Mouse (Mus musculus): ENCODE measurements around the gene Ctcf. TPM values are rescaled to one million over a fixed set of nuclear protein-coding genes. Genes with fewer than 3 reads are reported as not detected.

The Ctcf gene
- total RNA-seq, 4 experiments from 2014 or later = 65.3 to 80.8 (median 68.8) TPM

DNA sequence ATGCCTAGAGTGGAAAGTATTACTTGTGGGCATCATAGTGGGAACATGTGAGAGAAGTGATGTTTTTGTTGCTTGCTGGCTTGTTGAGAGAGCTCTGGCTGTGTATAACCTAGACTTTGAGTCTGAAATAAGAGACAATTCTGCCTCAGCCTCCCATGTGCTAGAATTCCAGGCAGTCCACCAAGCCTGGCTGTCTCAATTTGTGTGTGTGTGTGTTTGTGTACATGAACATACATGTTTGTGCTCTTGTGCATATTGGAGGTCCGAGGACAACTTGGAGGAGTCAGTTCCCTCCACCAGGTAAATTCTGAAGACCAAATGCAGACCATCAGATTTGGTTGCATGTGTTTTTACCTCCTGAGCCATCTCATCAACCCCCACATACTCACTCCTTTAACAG, 8.8 kb downstream of the Ctcf start:
- no peak for DNase-seq (ENCODE audit: low spot score in 2 of 2)

DNA sequence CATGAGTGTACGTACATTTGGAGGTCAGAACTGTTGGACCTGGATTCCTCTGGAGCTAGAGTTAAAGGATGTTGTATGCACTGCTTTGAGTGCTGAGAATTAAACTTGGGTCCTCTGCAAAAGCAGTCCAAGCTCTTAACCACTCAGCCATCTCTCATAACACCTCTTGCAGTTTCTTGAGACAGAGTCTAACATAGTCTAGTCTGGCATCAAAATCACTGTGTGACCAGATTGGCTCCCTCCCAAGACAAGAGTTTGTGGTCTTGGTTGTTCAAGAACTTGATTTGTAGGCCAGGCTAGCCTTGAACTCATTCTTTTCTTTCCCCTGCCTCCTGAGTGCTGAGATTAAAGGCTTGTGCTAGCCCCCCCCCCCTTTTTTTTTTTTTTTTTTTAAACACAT, 12.6 kb downstream of the Ctcf start:
- no peak for DNase-seq (ENCODE audit: low spot score in 2 of 2)

- no peak for DNase-seq (ENCODE audit: low spot score in 2 of 2)
Observed at GRCm38 (mm10) chr8:105657641-105658040, 21.3 kb downstream of the Ctcf start.

DNA sequence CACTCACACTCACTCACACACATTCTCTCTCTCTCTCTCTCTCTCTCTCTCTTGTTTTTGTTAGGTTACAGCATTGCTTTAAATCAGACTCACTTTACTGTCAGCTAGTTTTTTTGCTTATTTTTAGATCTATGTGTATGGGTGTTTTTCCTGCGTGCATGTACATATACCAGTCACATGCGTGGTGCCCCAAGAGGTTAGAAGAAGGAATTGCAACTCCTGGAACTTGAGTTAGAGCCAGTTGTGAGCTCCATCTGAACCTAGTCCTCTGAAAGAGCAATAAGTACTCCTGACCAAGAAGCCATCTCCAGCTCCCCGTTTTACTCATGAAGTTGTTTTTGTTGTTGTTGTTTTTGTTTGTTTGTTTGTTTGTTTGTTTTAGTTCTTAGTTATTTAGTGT, 24.8 kb downstream of the Ctcf start:
- no peak for DNase-seq (ENCODE audit: low spot score in 2 of 2)

DNA sequence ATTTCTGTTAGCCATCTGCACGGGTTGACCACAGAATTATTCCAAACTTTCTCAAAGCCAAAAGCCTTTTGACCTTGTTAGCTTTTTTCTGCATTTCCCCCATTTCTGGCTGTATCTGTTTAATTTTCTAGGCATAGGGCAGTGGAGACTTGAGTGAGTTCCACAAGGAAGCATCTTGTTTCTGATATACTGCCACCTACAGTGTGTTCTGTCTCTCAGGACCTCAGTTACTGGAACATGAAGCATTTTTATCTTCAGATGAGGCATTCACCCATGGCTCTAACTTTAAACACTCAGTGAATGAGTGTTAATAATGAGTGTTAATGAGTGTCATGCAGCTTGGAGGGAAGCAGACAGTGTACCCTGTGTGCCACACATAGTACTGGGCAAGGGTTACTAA, 41.5 kb downstream of the Ctcf start:
- DNase-seq (ENCODE audit: low spot score in 2 of 2) = no peak

DNA sequence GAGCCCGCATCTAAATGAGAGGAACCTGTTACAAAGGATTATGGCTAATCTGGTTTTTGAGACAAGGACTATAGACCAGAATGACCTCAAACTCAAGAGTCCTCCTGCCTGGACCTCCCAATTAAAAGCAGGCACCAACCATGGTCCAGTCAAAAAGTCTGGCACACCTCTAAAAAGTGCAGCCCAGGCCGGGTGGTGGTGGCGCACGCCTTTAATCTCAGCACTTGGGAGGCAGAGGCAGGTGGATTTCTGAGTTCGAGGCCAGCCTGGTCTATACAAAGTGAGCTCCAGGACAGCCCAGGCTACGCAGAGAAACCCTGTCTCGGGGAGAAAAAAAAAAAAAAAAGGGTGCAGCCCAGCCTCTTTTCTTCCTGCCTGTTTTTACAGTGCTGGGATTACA, 49.0 kb downstream of the Ctcf start:
- DNase-seq (ENCODE audit: low spot score in 2 of 2) = no peak

DNA sequence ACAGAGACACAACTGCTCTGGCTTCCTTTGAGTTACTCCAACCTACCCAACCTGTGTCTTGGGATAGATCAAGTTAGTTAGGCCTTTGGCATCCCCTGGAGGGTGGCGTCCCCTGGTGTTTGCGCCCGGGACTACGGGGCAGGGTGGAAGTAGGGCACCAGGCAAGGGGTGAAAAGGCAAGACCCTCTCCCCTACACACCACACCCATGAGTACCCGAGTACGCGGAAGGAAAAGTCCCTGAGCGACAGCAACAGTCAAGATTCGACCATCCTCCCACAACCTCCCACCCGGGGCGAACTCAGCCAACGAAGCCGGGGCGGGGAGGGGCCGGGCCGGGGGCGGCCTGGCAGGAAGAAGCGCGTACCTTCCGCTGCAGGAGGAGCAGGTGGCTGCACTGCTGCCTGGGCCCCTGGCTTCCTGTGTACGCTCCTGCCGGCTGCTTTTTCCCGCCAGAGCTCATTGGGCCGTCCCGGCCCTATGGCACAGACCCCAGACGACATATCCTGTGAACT, 49.5 kb downstream of the Ctcf start, which contains the start of gene Carmil2:
Carmil2 (plus strand) TSS at position 479 of the 513 bp plus-strand sequence.
- peak in 1 of 2 experiments; percentile 8 for DNase-seq (ENCODE audit: low spot score in 2 of 2)

GRCm38 (mm10) chr8:105686551-105686950, 50.2 kb downstream of the Ctcf start:
- DNase-seq (ENCODE audit: low spot score in 2 of 2) = no peak

GRCm38 (mm10) chr8:105687512-105687911, 51.1 kb downstream of the Ctcf start:
- DNase-seq (ENCODE audit: low spot score in 2 of 2) = no peak

DNA sequence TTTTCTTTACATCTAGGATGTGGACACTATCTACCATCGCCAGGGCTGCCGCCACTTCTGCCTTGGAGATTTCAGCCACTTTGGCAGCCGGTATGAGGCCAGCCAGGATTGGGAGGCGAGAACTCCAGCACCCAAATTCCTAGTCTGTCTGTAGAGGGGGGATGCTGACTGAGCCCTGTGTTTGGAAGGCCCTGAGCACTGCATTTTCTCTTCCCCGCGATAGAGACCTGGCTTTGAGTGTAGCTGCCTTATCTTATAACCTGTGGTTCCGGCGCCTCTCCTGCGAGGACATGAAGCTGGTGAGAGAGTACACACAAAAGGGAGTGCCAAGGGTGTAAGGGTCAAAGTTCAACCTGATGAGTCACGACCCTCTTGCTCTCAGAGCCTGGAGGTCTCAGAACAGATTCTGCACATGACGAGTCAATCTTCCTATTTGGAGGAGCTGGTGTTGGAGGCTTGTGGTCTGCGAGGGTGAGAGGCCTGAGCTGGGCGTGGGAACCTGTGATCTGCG, 51.9 kb downstream of the Ctcf start:
- no peak for DNase-seq (ENCODE audit: low spot score in 2 of 2)

DNA sequence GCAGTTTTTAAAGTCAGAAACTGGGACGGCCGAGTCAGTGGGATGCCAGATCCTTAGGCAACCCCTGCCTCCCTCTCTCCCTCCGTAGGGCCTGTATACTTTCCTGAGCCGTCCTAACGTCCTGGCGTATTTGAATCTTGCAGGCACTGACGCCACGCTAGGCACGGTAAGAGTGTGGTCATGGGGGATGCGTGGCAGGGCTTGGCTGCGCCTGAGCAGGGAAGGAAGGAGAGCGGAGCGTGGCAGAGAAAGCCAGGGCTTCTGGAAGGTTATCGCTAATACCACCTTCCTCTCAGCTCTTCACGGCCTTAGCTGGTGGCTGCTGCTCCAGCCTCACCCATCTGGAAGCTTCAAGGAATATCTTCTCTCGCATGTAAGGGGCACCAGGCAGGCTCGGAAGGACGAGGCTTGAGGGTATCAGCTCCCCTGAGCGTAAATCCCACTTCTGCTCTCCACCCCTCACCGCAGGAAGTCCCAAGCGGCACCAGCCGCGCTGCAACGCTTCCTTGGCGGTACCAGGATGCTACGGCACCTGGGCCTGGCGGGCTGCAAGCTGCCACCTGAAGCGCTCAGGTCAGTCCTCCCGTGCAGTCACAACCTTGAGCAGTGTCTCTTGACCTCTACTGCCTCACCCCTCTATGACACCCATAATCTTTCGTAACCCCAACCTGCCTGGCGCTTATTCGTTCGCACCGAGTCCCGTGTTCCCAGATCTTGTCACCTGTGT, 53.1 kb downstream of the Ctcf start:
- DNase-seq (ENCODE audit: low spot score in 2 of 2) = no peak

- no peak for DNase-seq (ENCODE audit: low spot score in 2 of 2)
Observed at GRCm38 (mm10) chr8:105689983-105690360, 53.6 kb downstream of the Ctcf start.

GRCm38 (mm10) chr8:105690978-105691377, 54.6 kb downstream of the Ctcf start:
- DNase-seq (ENCODE audit: low spot score in 2 of 2) = no peak

DNA sequence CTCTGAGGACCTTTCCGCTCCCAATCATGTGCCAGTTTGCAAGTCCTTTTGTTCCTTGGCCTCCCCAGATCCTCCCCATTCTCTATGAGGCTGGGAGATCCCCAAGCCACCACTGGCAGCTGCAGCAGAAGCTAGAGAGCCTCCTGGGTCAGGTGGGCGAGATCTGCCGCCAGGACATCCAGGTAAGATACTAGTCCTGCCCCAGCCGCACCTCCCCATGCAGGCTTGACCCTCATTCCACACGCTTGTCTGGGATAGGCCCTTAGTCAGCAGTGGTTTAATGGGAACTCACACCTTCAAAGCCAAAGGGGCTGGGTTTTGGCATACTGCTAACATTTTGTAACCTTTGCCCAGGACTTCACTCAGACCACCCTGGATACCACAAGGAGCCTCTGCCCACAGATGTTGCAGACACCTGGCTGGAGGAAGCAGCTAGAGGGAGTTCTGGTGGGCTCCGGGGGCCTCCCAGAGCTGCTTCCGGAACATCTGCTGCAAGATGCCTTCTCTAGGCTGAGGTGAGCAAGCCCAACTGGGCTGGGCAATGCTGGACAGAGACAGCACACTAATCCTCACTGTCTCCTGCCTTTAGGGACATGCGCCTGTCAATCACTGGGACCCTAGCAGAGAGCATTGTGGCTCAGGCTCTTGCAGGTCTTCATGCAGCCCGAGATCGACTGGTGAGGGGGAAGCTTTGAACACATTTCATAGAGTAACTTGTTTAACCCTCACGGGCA, 56.2 kb downstream of the Ctcf start:
- DNase-seq (ENCODE audit: low spot score in 2 of 2) = no peak

DNA sequence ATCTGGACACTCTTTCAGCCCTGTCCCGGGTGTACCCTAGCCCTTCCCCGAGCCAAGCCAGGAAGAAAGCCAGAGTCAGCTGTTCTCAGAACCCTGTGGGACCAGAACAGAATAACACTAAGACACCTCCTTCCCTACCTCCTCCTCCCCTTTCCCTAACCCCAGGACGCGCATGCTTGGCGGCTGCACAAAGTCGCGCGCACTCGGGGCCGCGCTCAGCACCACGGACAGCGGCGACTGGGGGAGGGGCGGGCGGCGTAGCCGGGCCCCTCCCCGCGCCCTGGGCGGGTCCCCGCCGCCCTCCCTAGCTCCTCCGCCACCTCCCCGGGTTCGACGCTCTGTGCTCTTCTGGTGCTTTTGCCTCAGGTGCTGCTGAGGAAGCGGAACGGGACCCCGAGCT, 57.3 kb downstream of the Ctcf start:
- peak; percentile 53 to 68 for DNase-seq (ENCODE audit: low spot score in 2 of 2)

DNA sequence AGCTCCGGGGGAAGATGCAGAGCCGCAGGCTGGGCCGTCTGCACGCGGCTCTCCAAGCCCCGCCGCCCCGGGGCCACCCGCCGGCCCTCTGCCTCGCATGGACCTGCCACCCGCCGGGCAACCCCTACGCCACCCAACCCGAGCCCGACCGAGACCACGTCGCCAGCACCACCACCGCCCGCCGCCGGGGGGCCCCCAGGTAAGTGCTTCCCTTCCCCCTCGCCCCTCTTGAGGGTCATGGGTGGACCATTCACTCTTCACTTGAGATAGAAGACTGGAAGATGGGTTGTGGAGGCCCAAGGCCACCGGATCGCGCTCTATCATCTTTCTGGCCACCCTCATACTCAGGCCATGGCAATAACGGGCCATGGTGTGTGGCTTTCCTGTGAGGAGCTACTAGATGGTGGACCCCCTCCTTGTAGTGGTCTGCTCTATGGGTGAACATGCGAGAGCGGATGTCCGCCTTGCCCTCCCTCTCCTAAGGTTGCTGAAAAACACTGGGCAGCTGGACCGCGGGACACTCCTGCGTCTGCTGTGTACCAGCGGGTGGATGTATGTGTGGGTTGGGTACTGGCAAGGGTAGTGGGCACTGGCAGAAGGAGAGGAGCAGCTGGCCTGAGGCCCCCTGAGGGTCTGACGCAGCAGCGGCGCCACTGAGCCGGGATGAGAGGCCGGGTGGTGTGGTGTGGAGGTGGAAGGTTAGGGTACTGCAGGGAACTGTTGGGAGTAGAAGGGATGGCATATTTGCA, 57.9 kb downstream of the Ctcf start:
- DNase-seq (ENCODE audit: low spot score in 2 of 2) = peak in 1 of 2 experiments; percentile 48

GRCm38 (mm10) chr8:105695080-105695780, 58.9 kb downstream of the Ctcf start:
- no peak for DNase-seq (ENCODE audit: low spot score in 2 of 2)

- no peak for DNase-seq (ENCODE audit: low spot score in 2 of 2)
Observed at GRCm38 (mm10) chr8:105697196-105697780, 60.9 kb downstream of the Ctcf start.

DNA sequence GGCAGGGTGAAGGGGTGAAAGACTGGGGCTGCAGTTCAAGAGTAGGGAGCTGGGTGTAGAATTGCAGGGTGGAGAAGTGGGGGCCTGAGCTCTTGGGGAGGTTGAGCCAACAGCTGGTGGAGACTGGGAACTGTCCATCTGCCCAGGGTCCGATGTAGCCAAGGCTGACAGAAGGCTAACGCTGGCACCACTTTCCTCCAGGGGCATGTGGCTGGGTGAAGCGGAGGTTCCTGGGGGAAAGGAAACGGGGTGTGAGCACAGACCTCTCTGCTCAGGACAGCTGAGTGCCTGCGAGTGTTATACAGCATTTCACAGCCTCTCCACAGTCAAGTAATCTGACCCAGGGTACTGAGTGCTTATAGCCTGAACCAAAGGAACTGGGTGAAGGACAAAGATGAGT, 62.4 kb downstream of the Ctcf start:
- DNase-seq (ENCODE audit: low spot score in 2 of 2) = no peak

DNA sequence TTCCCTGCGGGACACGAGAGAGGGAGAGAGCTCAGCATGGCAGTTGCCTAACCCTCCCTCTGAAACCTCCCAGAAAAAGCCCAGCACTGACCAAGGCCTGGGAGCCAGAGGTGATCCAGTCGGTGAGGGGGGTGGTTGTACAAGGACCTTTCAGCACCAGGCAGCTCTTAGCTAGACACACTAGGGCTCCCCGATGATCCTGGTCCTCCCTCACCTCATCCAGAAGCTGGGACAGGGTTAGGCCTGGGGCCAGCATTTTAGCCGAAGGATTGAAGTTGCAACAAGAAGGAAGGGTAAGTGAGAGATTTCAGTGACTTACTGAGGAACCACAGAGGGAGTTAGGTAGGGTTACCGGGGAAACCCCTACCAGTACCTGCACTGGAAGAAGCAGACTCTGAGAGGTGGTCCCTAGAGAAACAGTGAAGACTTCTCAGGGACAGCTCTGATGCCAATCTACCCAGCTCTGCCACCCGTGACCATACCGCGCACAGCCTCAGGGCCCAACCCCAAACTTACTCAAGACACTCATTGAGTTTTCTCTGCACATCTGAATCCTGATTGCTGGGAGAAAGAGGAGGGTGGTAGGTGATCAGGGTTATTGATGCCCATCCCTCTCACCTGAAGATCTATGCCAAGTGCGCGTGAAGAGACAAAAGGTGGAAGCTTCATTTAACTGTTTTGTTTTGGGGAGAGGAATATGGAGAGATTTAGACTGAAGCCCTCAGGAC, 63.3 kb downstream of the Ctcf start:
- no peak for DNase-seq (ENCODE audit: low spot score in 2 of 2)

Measured in left cerebral cortex, adult 8-10 months (tissue).